In genomic region chr3:27491821-27492220, GRCm38 (mm10) we compare ENCODE assay signal across 20 mouse cellular contexts.
DNase-seq lines count a peak whose midpoint lies in the region; ATAC-seq and TF ChIP-seq lines count a peak whose summit lies in the region.
"Had no signal": no experiment of that assay in that cellular context is flagged by ENCODE, and none has a peak within 500 bp of the region (broad histone marks: within the 10 kb centered on the region; RNA-seq: fewer than 3 reads in every experiment).

No protein-coding gene starts in this region.

- peaks cover 20% of the 10 kb centered on the region for H3K4me1 ChIP-seq in heart, embryonic 11.5 days (ENCODE audit: control insufficient read depth, insufficient read depth, low read length)
- no peaks in the 10 kb centered on the region for H3K4me1 ChIP-seq in kidney, embryonic 15.5 days
- H3K4me1 ChIP-seq in heart, postnatal 0 days (ENCODE audit: control insufficient read depth, insufficient read depth), result peaks cover 40% of the 10 kb centered on the region
- H3K4me1 ChIP-seq: lung, embryonic 15.5 days had no signal

- WGBS in heart, embryonic 11.5 days (ENCODE audit: insufficient replicate concordance), result 80% methylated on average over 6 of the region's 6 CpGs
- WGBS in kidney, embryonic 15.5 days, result 75% methylated on average over 6 of the region's 6 CpGs
- WGBS in heart, postnatal 0 days, result 46% methylated on average over 6 of the region's 6 CpGs

- intact Hi-C loops in heart, postnatal 25 days (cut with DNase I), result no loop called here

- no peak for TF ChIP-seq EP300 in heart, postnatal 0 days (IDR thresholded peaks at IDR 0.05; ENCODE audit: low read depth)

- H3K9me3 ChIP-seq in heart, embryonic 11.5 days (replicated peaks; ENCODE audit: control insufficient read depth, low read length), result no peaks in the 10 kb centered on the region
- no peaks in the 10 kb centered on the region for H3K9me3 ChIP-seq in kidney, embryonic 15.5 days (replicated peaks)
- no peaks in the 10 kb centered on the region for H3K9me3 ChIP-seq in heart, postnatal 0 days (replicated peaks; ENCODE audit: control insufficient read depth, low read length)
- H3K9me3 ChIP-seq: forebrain, embryonic 15.5 days; limb, embryonic 12.5 days; lung, embryonic 15.5 days; midbrain, embryonic 10.5 days; neural tube, embryonic 12.5 days had no signal

- H3K4me3 ChIP-seq in heart, embryonic 11.5 days (ENCODE audit: low read depth, low read length), result no peak overlapping the region
- H3K4me3 ChIP-seq in kidney, embryonic 15.5 days (replicated peaks), result no peak overlapping the region
- no peak overlapping the region for H3K4me3 ChIP-seq in heart, postnatal 0 days (ENCODE audit: low read depth, low read length)
- H3K4me3 ChIP-seq: forebrain, embryonic 15.5 days; limb, embryonic 12.5 days; lung, embryonic 15.5 days; midbrain, embryonic 10.5 days; neural tube, embryonic 12.5 days had no signal

- peaks cover 13% of the 10 kb centered on the region for H3K36me3 ChIP-seq in heart, embryonic 11.5 days (ENCODE audit: control insufficient read depth, insufficient read depth, low read length)
- H3K36me3 ChIP-seq in kidney, embryonic 15.5 days, result peaks cover 81% of the 10 kb centered on the region
- peaks cover 55% of the 10 kb centered on the region for H3K36me3 ChIP-seq in heart, postnatal 0 days (replicated peaks; ENCODE audit: control insufficient read depth, insufficient read depth, low read length)
- H3K36me3 ChIP-seq: forebrain, embryonic 15.5 days; G1E had no signal

- DNase-seq in heart, postnatal 25 days (ENCODE audit: low spot score), result no peak
- DNase-seq in kidney, adult 11 months, result peak; percentile 84
- no peak for DNase-seq in heart, postnatal 0 days (ENCODE audit: low spot score)
- DNase-seq in kidney, postnatal 14 days, result peak; percentile 87
- no peak for DNase-seq in MN1 (ENCODE audit: low spot score)
- no peak for DNase-seq in gastrocnemius, adult 18-20 months (ENCODE audit: low spot score)
- DNase-seq: cerebellum, adult 18-20 months; embryo, embryonic 11 days; right cerebral cortex, adult 18-20 months had no signal

- H3K4me2 ChIP-seq in heart, embryonic 11.5 days, result no peak overlapping the region
- no peak overlapping the region for H3K4me2 ChIP-seq in kidney, embryonic 15.5 days
- no peak overlapping the region for H3K4me2 ChIP-seq in heart, postnatal 0 days (ENCODE audit: low read depth, low read length)
- H3K4me2 ChIP-seq: forebrain, embryonic 15.5 days; limb, embryonic 12.5 days; lung, embryonic 15.5 days; neural tube, embryonic 12.5 days had no signal

- no peak overlapping the region for H3K9ac ChIP-seq in heart, embryonic 11.5 days (ENCODE audit: low read depth, low read length)
- H3K9ac ChIP-seq in kidney, embryonic 15.5 days, result no peak overlapping the region
- H3K9ac ChIP-seq in heart, postnatal 0 days (replicated peaks; ENCODE audit: low read depth, low read length), result no peak overlapping the region
- H3K9ac ChIP-seq: forebrain, embryonic 15.5 days; limb, embryonic 12.5 days; liver, embryonic 14.5 days; lung, embryonic 15.5 days; neural tube, embryonic 12.5 days had no signal

- peak overlapping the region; percentile 58 for H3K27ac ChIP-seq in heart, embryonic 11.5 days (ENCODE audit: low read depth, low read length)
- H3K27ac ChIP-seq in kidney, embryonic 15.5 days, result no peak overlapping the region
- H3K27ac ChIP-seq in heart, postnatal 0 days (ENCODE audit: low read depth), result peak overlapping the region; percentile 75
- H3K27ac ChIP-seq: forebrain, embryonic 15.5 days; limb, embryonic 12.5 days; liver, embryonic 14.5 days; lung, embryonic 15.5 days; macrophage; midbrain, embryonic 10.5 days; neural tube, embryonic 12.5 days; stomach, postnatal 0 days had no signal

- ATAC-seq in heart, embryonic 11.5 days (replicated peaks; ENCODE audit: insufficient number of reproducible peaks, low FRiP score, low TSS enrichment), result no peak
- ATAC-seq in kidney, embryonic 15.5 days (replicated peaks; ENCODE audit: low FRiP score), result no peak
- peak; percentile 47 for ATAC-seq in heart, postnatal 0 days (ENCODE audit: insufficient read depth, low read depth)
- ATAC-seq: forebrain, embryonic 15.5 days had no signal

- H3K27me3 ChIP-seq in heart, embryonic 11.5 days (ENCODE audit: control insufficient read depth, insufficient read depth, low read length), result no peaks in the 10 kb centered on the region
- H3K27me3 ChIP-seq in kidney, embryonic 15.5 days, result no peaks in the 10 kb centered on the region
- H3K27me3 ChIP-seq in heart, postnatal 0 days (ENCODE audit: control insufficient read depth, insufficient read depth, low read length), result no peaks in the 10 kb centered on the region
- H3K27me3 ChIP-seq: forebrain, embryonic 15.5 days; limb, embryonic 12.5 days; lung, embryonic 15.5 days; neural tube, embryonic 12.5 days had no signal

- TF ChIP-seq CTCF in heart, postnatal 0 days (IDR thresholded peaks at IDR 0.05; ENCODE audit: low read depth), result no peak

Comparison
In these comparisons a context has a peak if more than half of its experiments do, and no peak if none do; other contexts are left out.
1. DNase-seq: peak in kidney, adult 11 months (single experiment) and kidney, postnatal 14 days (single experiment); none in heart, postnatal 25 days (single experiment), heart, postnatal 0 days (single experiment), MN1 (single experiment) and gastrocnemius, adult 18-20 months (single experiment).